In genomic region chr5:128455732-128456131, GRCm38 (mm10) we compare ENCODE assay signal across 24 mouse cellular contexts. TPM values are rescaled to one million over a fixed set of nuclear protein-coding genes. Genes with fewer than 3 reads are reported as not detected.
DNase-seq lines count a peak whose midpoint lies in the region; ATAC-seq lines count a peak whose summit lies in the region.
"Had no signal": no experiment of that assay in that cellular context is flagged by ENCODE, and none has a peak within 500 bp of the region (broad histone marks: within the 10 kb centered on the region; RNA-seq: fewer than 3 reads in every experiment).

No protein-coding gene starts in this region.

- H3K9ac ChIP-seq in intestine, embryonic 16.5 days (ENCODE audit: low read depth, low read length), result no peak overlapping the region
- H3K9ac ChIP-seq: embryonic facial prominence, embryonic 12.5 days; embryonic facial prominence, embryonic 15.5 days; forebrain, embryonic 13.5 days; forebrain, embryonic 15.5 days; forebrain, postnatal 0 days had no signal

- H3K36me3 ChIP-seq in hindbrain, embryonic 10.5 days, result no peaks in the 10 kb centered on the region
- H3K36me3 ChIP-seq in intestine, embryonic 16.5 days (ENCODE audit: control insufficient read depth, insufficient read depth, low read length), result no peaks in the 10 kb centered on the region
- H3K36me3 ChIP-seq: embryonic facial prominence, embryonic 12.5 days; embryonic facial prominence, embryonic 15.5 days; forebrain, embryonic 10.5 days; forebrain, embryonic 15.5 days had no signal

- 79% methylated on average over 12 of the region's 12 CpGs for WGBS in hindbrain, embryonic 10.5 days
- 69% methylated on average over 12 of the region's 12 CpGs for WGBS in intestine, embryonic 16.5 days

- 0 out of 2 replicates have a peak, but pooled peaks cover 10% of the 10 kb centered on the region for H3K9me3 ChIP-seq in hindbrain, embryonic 10.5 days
- no peaks in the 10 kb centered on the region for H3K9me3 ChIP-seq in intestine, embryonic 16.5 days (ENCODE audit: control insufficient read depth, low read length)
- H3K9me3 ChIP-seq: embryonic facial prominence, embryonic 12.5 days; embryonic facial prominence, embryonic 15.5 days; forebrain, embryonic 10.5 days; forebrain, embryonic 13.5 days; forebrain, embryonic 15.5 days had no signal

- no peak for ATAC-seq in intestine, embryonic 16.5 days
- ATAC-seq: forebrain, embryonic 13.5 days; forebrain, embryonic 15.5 days; forebrain, postnatal 0 days had no signal

- peaks cover 18% of the 10 kb centered on the region for H3K4me1 ChIP-seq in hindbrain, embryonic 10.5 days (replicated peaks)
- H3K4me1 ChIP-seq in intestine, embryonic 16.5 days (ENCODE audit: control insufficient read depth, insufficient read depth, low read length), result no peaks in the 10 kb centered on the region
- H3K4me1 ChIP-seq: embryonic facial prominence, embryonic 12.5 days had no signal

- H3K4me3 ChIP-seq in hindbrain, embryonic 10.5 days, result no peak overlapping the region
- H3K4me3 ChIP-seq in intestine, embryonic 16.5 days (ENCODE audit: low read length), result no peak overlapping the region
- H3K4me3 ChIP-seq: embryonic facial prominence, embryonic 12.5 days; embryonic facial prominence, embryonic 15.5 days; erythroblast, embryonic 14.5 days; forebrain, embryonic 10.5 days; forebrain, embryonic 13.5 days; forebrain, embryonic 15.5 days had no signal

- no peak overlapping the region for H3K4me2 ChIP-seq in intestine, embryonic 16.5 days (ENCODE audit: low read depth, low read length)
- H3K4me2 ChIP-seq: embryonic facial prominence, embryonic 12.5 days; embryonic facial prominence, embryonic 15.5 days; forebrain, embryonic 13.5 days; forebrain, embryonic 15.5 days had no signal

- no peak overlapping the region for H3K27ac ChIP-seq in hindbrain, embryonic 10.5 days
- no peak overlapping the region for H3K27ac ChIP-seq in intestine, embryonic 16.5 days (ENCODE audit: low read length)
- H3K27ac ChIP-seq: embryonic facial prominence, embryonic 12.5 days; embryonic facial prominence, embryonic 15.5 days; forebrain, embryonic 10.5 days; forebrain, embryonic 13.5 days; forebrain, embryonic 15.5 days had no signal

- H3K27me3 ChIP-seq in hindbrain, embryonic 10.5 days (ENCODE audit: insufficient read depth, poor library complexity, severe bottlenecking), result no peaks in the 10 kb centered on the region
- no peaks in the 10 kb centered on the region for H3K27me3 ChIP-seq in intestine, embryonic 16.5 days (replicated peaks; ENCODE audit: control insufficient read depth, insufficient read depth, low read length)
- H3K27me3 ChIP-seq: embryonic facial prominence, embryonic 12.5 days; forebrain, embryonic 13.5 days; forebrain, embryonic 15.5 days had no signal

- peak; percentile 19 for DNase-seq in testis, postnatal 14 days (ENCODE audit: low spot score)
- no peak for DNase-seq in testis, postnatal 10 days (ENCODE audit: low spot score)
- peak; percentile 56 for DNase-seq in ES-CJ7 (ENCODE audit: low read depth, low spot score)
- peak; percentile 70 for DNase-seq in ZHBTc4 (ENCODE audit: low read depth, low spot score)
- DNase-seq in hindbrain, embryonic 10.5 days (ENCODE audit: low spot score), result no peak
- DNase-seq: adrenal gland, adult 2 months; adrenal gland, postnatal 10 days; adrenal gland, postnatal 25 days; cerebellum, adult 11 months; cerebellum, adult 18-20 months; cerebellum, adult 8-10 months; cerebellum, adult 9-11 months; cerebellum, postnatal 14 days; cerebellum, postnatal 36 days; embryo, embryonic 11 days; forebrain, postnatal 0 days had no signal

RNA-seq across cellular contexts. Expression of gene Tmem132d, which starts 22.9 kb away (rescaled TPM):
- 0.36 and 0.54 TPM in 2 replicates for polyA plus RNA-seq in hindbrain, embryonic 10.5 days (2016; fragmentation: Nextera tagmentation; extraction: Ambion mirVana)
- not detected in 2 replicates for polyA plus RNA-seq in intestine, embryonic 16.5 days (2015; fragmentation: Nextera tagmentation; extraction: Ambion mirVana)
- polyA plus RNA-seq: C2C12; erythroblast, embryonic 14.5 days had no signal

Comparison
In these comparisons a context has a peak if more than half of its experiments do, and no peak if none do; other contexts are left out.
1. DNase-seq: peak in testis, postnatal 14 days (single experiment), ES-CJ7 (single experiment) and ZHBTc4 (single experiment); none in testis, postnatal 10 days (single experiment) and hindbrain, embryonic 10.5 days (single experiment).